Mouse (Mus musculus) central nervous system, embryonic 11.5 days (tissue): ENCODE results near the gene Gm28372. TPM values are rescaled to one million over a fixed set of nuclear protein-coding genes. Genes with fewer than 3 reads are reported as not detected.

ENCODE experiments used
- polyA plus RNA-seq: library from polyadenylated mRNA; depleted of rRNA; stranded (reverse); fragments of >200 nt; gene quantifications from 2 replicates; pipeline ENCODE4 v1.2.3, GENCODE M21; 2012; rRNA removed

Gene Gm28372
- polyA plus RNA-seq = not detected in 2 replicates

GRCm38 (mm10) chr2:130404939-130405338 is at the start of gene Gm28372, which contains the start of gene 1700020A23Rik:
Gene Gm28372, plus strand, starts transcription at chr2:130405239.
Gene 1700020A23Rik, plus strand, starts transcription at chr2:130405259.

GRCm38 (mm10) chr2:130397186-130397985 is 7.7 kb upstream of the Gm28372 start, which contains the start of gene Cpxm1:
Gene Cpxm1, minus strand, starts transcription at chr2:130397574.

GRCm38 (mm10) chr2:130406178-130406577 is 1.1 kb downstream of the Gm28372 start, which contains the start of gene Tmem239:
Gene Tmem239, plus strand, starts transcription at chr2:130406478.

DNA sequence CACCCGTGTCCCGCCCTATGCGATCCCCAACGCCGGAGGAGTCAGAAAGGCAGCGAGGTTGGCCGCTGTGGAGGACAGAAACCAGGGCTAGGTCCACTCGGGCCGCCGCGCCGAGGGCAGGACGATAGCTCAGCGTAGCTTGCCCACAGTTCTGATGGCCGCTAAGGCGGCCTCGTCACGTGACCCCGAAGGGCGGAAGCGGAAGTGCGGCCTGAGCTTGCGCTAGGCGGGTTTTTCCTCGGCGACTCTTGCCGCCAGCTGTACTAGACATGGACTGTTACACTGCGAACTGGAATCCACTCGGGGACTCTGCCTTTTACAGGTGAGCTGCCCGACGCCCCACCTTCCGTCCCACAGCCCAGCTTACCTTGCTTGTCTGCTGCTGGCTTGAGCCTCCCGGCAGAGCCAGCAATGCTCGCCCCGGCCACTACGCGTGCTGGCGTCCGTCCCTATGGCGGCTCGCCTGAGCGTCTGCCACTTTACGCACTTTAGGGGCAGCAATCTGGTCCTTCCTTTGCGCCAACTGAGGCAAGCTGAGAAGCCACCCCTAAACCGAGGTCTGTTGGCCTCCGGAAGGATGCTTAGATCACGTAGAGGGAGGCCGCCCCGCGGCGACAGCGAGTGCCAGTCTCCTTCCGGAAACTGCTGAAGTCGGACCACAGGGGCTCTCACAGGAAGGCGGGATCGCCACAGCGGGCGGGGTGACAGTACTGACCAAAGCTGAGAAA is 19.3 kb downstream of the Gm28372 start, which contains the start of the genes Vps16 and Pced1a:
Vps16 (plus strand) TSS at position 214 of the 728 bp plus-strand sequence.
Pced1a (minus strand) TSS at position 576 of the 728 bp plus-strand sequence.

GRCm38 (mm10) chr2:130449794-130450433 is 44.9 kb downstream of the Gm28372 start, which contains the start of gene Ptpra:
Gene Ptpra, plus strand, starts transcription at chr2:130450278.

Other genes starting within 250 kb of the Gm28372 start
- gene Snrpb, start 225.8 kb upstream of the Gm28372 start, polyA plus RNA-seq = 372 and 422 TPM in 2 replicates
- 0.02 and 0.04 TPM in 2 replicates for gene Tmc2, start 210.0 kb upstream of the Gm28372 start, polyA plus RNA-seq
- 392 and 588 TPM in 2 replicates for gene Nop56, start 130.8 kb upstream of the Gm28372 start, polyA plus RNA-seq
- 138 and 176 TPM in 2 replicates for gene Idh3b, start 120.7 kb upstream of the Gm28372 start, polyA plus RNA-seq
- 8.2 and 10.5 TPM in 2 replicates for gene Ebf4, start 110.1 kb upstream of the Gm28372 start, polyA plus RNA-seq
- gene Cpxm1, start 7.7 kb upstream of the Gm28372 start, polyA plus RNA-seq = 28.9 and 44.3 TPM in 2 replicates
- not detected in 2 replicates for gene 1700020A23Rik, start within 50 bp of the Gm28372 start, polyA plus RNA-seq
- gene Tmem239, start 1.2 kb downstream of the Gm28372 start, polyA plus RNA-seq = not detected in 2 replicates
- gene Vps16, start 19.1 kb downstream of the Gm28372 start, polyA plus RNA-seq = 131 and 175 TPM in 2 replicates
- 26.3 and 33.4 TPM in 2 replicates for gene Pced1a, start 19.5 kb downstream of the Gm28372 start, polyA plus RNA-seq
- gene Ptpra, start 45.0 kb downstream of the Gm28372 start, polyA plus RNA-seq = 68.9 and 84.4 TPM in 2 replicates
- gene Mrps26, start 158.5 kb downstream of the Gm28372 start, polyA plus RNA-seq = 51.8 and 67.0 TPM in 2 replicates
- gene Oxt, start 170.9 kb downstream of the Gm28372 start, polyA plus RNA-seq = 0.11 TPM in 1 of 2 replicates, not detected in the other
- gene Avp, start 177.3 kb downstream of the Gm28372 start, polyA plus RNA-seq = 0.10 TPM in 1 of 2 replicates, not detected in the other
- 5.7 and 8.3 TPM in 2 replicates for gene Fastkd5, start 224.8 kb downstream of the Gm28372 start, polyA plus RNA-seq
- gene Ubox5, start 224.8 kb downstream of the Gm28372 start, polyA plus RNA-seq = 7.8 and 12.2 TPM in 2 replicates
- 10.5 and 17.1 TPM in 2 replicates for gene Lzts3, start 237.6 kb downstream of the Gm28372 start, polyA plus RNA-seq